Mouse (Mus musculus) layer of hippocampus, adult 6 months (tissue): Measurements from ENCODE around the gene Lin54. TPM values are rescaled to one million over a fixed set of nuclear protein-coding genes. Genes with fewer than 3 reads are reported as not detected.

ENCODE experiments used
- long read RNA-seq, 2 experiments: library from polyadenylated mRNA; unstranded; transcript quantifications; one replicate each; pipeline ENCODE4 v2.0.0; 2019 to 2020
- microRNA-seq: library from miRNA; unstranded; fragments of <30 nt; microRNA quantifications from one replicate; pipeline ENCODE4 v1.2.0, GENCODE M21; 2020
- polyA plus RNA-seq: library from polyadenylated mRNA; unstranded; fragments of <200 nt; fragmentation: Nextera tagmentation; gene quantifications from 2 replicates; pipeline ENCODE4 v1.2.3, GENCODE M21; 2021

The Lin54 gene
- polyA plus RNA-seq, result 2.2 and 3.3 TPM in 2 replicates
- long read RNA-seq, experiment 1, full-length matches to known transcripts, result 3 of 6 reads
- long read RNA-seq, experiment 1, partial matches to known transcripts, result 1 of 6 reads
- long read RNA-seq, experiment 1, other reads (novel, unspliced or antisense), result 2 of 6 reads
- long read RNA-seq, experiment 2, full-length matches to known transcripts, result 45 of 57 reads
- long read RNA-seq, experiment 2, partial matches to known transcripts, result 5 of 57 reads
- long read RNA-seq, experiment 2, other reads (novel, unspliced or antisense), result 7 of 57 reads

DNA sequence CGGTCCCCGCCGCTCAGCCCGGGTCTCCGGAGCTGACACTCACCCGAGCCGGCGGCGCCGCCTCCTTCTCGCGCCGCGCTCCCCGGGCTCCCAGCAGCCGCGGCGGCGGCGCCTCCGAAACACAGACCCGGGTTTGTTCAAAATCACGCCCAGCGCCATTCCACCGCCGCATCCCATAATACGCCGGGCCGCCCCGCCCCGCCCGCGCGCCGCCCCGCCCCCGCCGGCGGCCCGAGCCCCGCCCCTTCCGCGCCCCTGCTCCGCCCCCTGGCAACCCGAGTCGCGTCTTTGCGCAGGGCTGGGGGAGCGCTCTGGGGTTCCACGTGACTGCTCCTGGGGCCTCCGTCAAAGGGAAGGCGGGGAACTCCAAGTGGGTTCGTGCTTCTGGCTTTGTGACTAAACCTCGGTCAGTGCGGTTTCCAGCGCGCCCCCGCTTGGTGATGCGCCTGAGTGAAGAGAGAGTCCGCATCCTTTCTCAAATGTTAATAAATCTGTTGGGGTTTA is at the start of gene Lin54:
Gene Lin54 (minus strand): TSS at position 182 of the 504 bp plus-strand sequence.

DNA sequence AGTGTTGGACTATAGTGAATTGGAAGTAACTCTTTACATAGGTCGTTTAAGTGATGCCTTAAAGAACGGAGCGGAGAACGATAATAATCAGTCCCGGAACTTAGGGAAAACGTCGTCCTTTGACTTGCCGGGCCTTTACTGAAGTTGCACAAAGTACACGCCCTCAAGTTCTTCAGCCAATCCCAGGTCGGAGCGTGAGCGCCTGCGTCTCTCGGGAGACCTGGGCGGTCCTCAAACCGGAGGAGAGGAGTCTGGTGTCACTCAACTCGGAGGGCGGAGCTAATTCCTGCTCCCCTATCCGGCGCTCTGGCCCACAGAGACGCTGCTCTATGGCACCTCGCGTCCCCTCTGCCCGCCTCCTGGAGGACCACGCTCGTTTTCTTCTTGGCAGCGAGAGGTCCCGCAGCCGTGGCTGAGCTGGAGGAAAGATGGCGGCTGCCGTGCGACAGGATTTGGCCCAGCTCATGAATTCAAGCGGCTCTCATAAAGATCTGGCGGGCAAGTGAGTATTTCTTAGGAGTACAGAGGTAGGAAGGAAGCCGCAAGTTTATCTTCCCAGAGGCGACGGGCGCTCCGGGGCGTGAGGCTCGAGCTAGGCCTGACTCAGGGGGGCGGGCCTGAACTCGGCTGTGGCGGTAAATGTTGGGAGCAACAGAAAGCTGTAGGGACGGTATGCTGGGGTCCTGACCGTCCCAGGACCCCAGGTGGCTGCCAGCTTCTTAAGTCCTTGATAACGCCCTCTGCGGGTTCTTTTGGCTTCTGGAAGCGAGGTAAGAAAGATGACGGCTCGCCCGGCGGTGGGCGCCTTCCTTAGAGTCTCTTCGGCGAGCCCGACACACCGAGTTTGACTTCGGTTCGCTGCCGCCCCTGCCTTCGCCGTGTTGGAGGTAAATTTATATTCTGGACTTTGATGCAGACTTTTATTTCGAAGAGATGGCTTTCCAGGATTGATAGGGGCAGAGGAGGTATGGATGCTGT is 17.9 kb upstream of the Lin54 start, which contains the start of gene Cops4:
Gene Cops4 (plus strand): TSS at position 261 of the 978 bp plus-strand sequence.

DNA sequence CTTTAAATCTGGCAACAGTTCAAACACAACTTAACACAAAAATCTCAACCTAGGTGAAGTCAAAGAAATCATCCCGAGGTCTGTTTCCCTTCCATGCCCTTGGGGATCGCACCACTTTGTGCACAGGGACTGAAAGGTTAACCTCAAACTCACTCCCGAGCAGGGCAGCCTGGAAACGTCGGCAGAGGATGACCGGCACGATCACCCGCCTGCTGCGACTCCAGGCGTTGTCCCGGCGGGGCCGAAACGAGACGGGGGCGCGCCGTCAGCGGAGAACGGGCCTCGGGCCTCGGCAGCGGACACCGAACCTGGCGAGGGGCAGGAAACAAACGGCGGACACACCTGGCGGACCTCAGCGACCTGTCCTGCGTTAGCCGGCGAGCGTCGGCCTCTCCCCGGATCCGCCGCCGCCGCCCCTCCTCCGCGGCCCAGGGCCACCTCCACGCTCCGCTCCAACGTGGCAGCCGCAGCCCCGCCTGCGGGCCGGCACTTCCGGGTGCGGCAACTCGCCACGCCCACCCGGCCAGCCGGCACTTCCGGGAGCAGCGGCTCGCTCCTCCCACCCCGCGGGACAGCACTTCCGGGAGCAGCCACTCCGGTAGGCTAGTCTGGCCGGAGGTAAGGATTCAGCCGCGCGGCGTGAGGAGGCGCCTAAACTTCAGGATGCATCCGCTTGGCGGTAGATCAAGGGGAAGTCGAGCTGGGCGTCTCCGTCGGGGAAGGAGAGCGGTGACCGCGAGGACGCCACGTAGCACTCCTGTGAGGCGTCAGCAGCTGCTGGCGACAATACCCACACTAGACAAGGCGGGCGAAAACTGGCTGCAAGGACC is 84.5 kb downstream of the Lin54 start, which contains the start of gene Sec31a:
Gene Sec31a (minus strand): TSS at position 474 of the 830 bp plus-strand sequence.

Small RNA genes lying within 50 kb of the gene (microRNA-seq; reads per million reads assigned to microRNA genes)
- gene Gm23222, result not detected

Other genes with a start within 250 kb of the Lin54 start
- 36.9 and 40.7 TPM in 2 replicates for gene Sec31a, start 84.4 kb downstream of the Lin54 start, polyA plus RNA-seq
- 160 and 164 TPM in 2 replicates for gene Cops4, start 17.7 kb upstream of the Lin54 start, polyA plus RNA-seq
- 0.23 TPM in 1 of 2 replicates, not detected in the other for gene Plac8, start 71.6 kb upstream of the Lin54 start, polyA plus RNA-seq
- 67.1 and 81.9 TPM in 2 replicates for gene Coq2, start 174.5 kb upstream of the Lin54 start, polyA plus RNA-seq
- gene Hpse, start 219.1 kb upstream of the Lin54 start, polyA plus RNA-seq, result 0.19 and 0.21 TPM in 2 replicates